Mouse (Mus musculus) hematopoietic stem cell, adult 5-6 weeks (primary cell): Measurements from ENCODE around the gene Map3k13. TPM values are rescaled to one million over a fixed set of nuclear protein-coding genes. Genes with fewer than 3 reads are reported as not detected.
"Not testable (repeated sequence)": the region's sequence is repeated elsewhere in the genome, so short reads cannot be mapped to it uniquely, and the experiment has no call there.

Experiments used
- ATAC-seq, 2 experiments: fragments of 125-278 bp in 1 of 2; replicated peaks in 1 of 2; 2 replicates each; pipeline ENCODE4 v1.8.0; 2016 to 2017; ENCODE audit warnings: inconsistent platforms in 2 of 2, mild to moderate bottlenecking in 2 of 2, moderate number of reproducible peaks in 2 of 2, low read depth in 1 of 2, moderate TSS enrichment in 1 of 2; ENCODE audit not compliant: low FRiP score in 2 of 2, poor library complexity in 2 of 2, severe bottlenecking in 2 of 2, insufficient read depth in 1 of 2, low TSS enrichment in 1 of 2
- total RNA-seq: library from RNA; stranded (forward); fragments of 172-1452, 232-1000 nt; gene quantifications from 2 replicates; pipeline ENCODE4 v1.2.3, GENCODE M21; 2017

Map3k13 gene
- total RNA-seq, 1 experiment from 2014 or later, result not detected

GRCm38 (mm10) chr16:21794697-21795045 is 525 bp downstream of the Map3k13 start:
- ATAC-seq, result no peak

GRCm38 (mm10) chr16:21795071-21795470 is 925 bp downstream of the Map3k13 start:
- no peak for ATAC-seq

GRCm38 (mm10) chr16:21804258-21804657 is 10.1 kb downstream of the Map3k13 start:
- ATAC-seq, result no peak

GRCm38 (mm10) chr16:21806892-21807291 is 12.7 kb downstream of the Map3k13 start:
- no peak for ATAC-seq

GRCm38 (mm10) chr16:21807786-21808185 is 13.6 kb downstream of the Map3k13 start:
- ATAC-seq, result not testable (repeated sequence)

- no peak for ATAC-seq
Measured at GRCm38 (mm10) chr16:21813164-21813834, 19.2 kb downstream of the Map3k13 start.

- peak in 1 of 2 experiments; percentile 51; a peak in 2 of 4 replicates for ATAC-seq
Measured at GRCm38 (mm10) chr16:21814861-21815668, 20.9 kb downstream of the Map3k13 start.

- ATAC-seq, result no peak
Measured at GRCm38 (mm10) chr16:21815669-21816010, 21.5 kb downstream of the Map3k13 start.

- peak in 1 of 2 experiments; percentile 28; a peak in 2 of 4 replicates for ATAC-seq
Measured at GRCm38 (mm10) chr16:21818132-21818531, 24.0 kb downstream of the Map3k13 start.

- no peak for ATAC-seq
Measured at GRCm38 (mm10) chr16:21818629-21819028, 24.5 kb downstream of the Map3k13 start.

- ATAC-seq, result no peak
Measured at GRCm38 (mm10) chr16:21825612-21826031, 31.5 kb downstream of the Map3k13 start.

- peak; percentile 78 to 83 for ATAC-seq
Measured at GRCm38 (mm10) chr16:21827153-21827552, 33.0 kb downstream of the Map3k13 start.

GRCm38 (mm10) chr16:21827581-21827980 is 33.4 kb downstream of the Map3k13 start:
- no peak for ATAC-seq

GRCm38 (mm10) chr16:21829711-21830110 is 35.6 kb downstream of the Map3k13 start:
- ATAC-seq, result no peak

- ATAC-seq, result no peak
Measured at GRCm38 (mm10) chr16:21830784-21831183, 36.6 kb downstream of the Map3k13 start.

GRCm38 (mm10) chr16:21831764-21832163 is 37.6 kb downstream of the Map3k13 start:
- no peak for ATAC-seq

- no peak for ATAC-seq
Measured at GRCm38 (mm10) chr16:21833469-21833868, 39.3 kb downstream of the Map3k13 start.

GRCm38 (mm10) chr16:21833970-21834369 is 39.8 kb downstream of the Map3k13 start:
- no peak for ATAC-seq
